Mouse (Mus musculus) megakaryocyte progenitor cell, adult 5-6 weeks (primary cell): ENCODE measurements around the gene Tbc1d22a. TPM values are rescaled to one million over a fixed set of nuclear protein-coding genes. Genes with fewer than 3 reads are reported as not detected.

Experiments
- ATAC-seq: replicated peaks from 2 replicates; pipeline ENCODE4 v1.8.0; 2016; ENCODE audit warnings: mild to moderate bottlenecking, moderate TSS enrichment, inconsistent platforms; ENCODE audit not compliant: poor library complexity
- total RNA-seq, 2 experiments: library from RNA; stranded (forward) in 1 of 2; stranded (reverse) in 1 of 2; fragments of 157-497, 149-512 nt in 1 of 2; fragments of 200-1000 nt in 1 of 2; gene quantifications; 2 replicates each; pipeline versions ENCODE4 v1.2.3 to v1.2.4; 2015 to 2017

The Tbc1d22a gene
- total RNA-seq, 2 experiments from 2014 or later: 12.6 to 17.3 TPM

GRCm38 (mm10) chr15:86487359-86487758 lies 273.1 kb downstream of the Tbc1d22a start:
- ATAC-seq: no peak

GRCm38 (mm10) chr15:86491434-86492099 lies 277.3 kb downstream of the Tbc1d22a start:
- ATAC-seq: no peak

- no peak for ATAC-seq
Observed at GRCm38 (mm10) chr15:86492636-86493035, 278.4 kb downstream of the Tbc1d22a start.

GRCm38 (mm10) chr15:86496209-86496608 lies 281.9 kb downstream of the Tbc1d22a start:
- ATAC-seq: peak; percentile 70

GRCm38 (mm10) chr15:86496646-86497045 lies 282.4 kb downstream of the Tbc1d22a start:
- ATAC-seq: no peak

- ATAC-seq: no peak
Observed at GRCm38 (mm10) chr15:86500536-86500935, 286.3 kb downstream of the Tbc1d22a start.

- ATAC-seq: no peak
Observed at GRCm38 (mm10) chr15:86503413-86503812, 289.2 kb downstream of the Tbc1d22a start.

GRCm38 (mm10) chr15:86506666-86507065 lies 292.4 kb downstream of the Tbc1d22a start:
- ATAC-seq: no peak

GRCm38 (mm10) chr15:86507546-86507945 lies 293.3 kb downstream of the Tbc1d22a start:
- ATAC-seq: no peak

- no peak for ATAC-seq
Observed at GRCm38 (mm10) chr15:86508406-86509176, 294.3 kb downstream of the Tbc1d22a start.

- no peak for ATAC-seq
Observed at GRCm38 (mm10) chr15:86509601-86510000, 295.3 kb downstream of the Tbc1d22a start.

GRCm38 (mm10) chr15:86511181-86511580 lies 296.9 kb downstream of the Tbc1d22a start:
- no peak for ATAC-seq

- ATAC-seq: no peak
Observed at GRCm38 (mm10) chr15:86513336-86513735, 299.1 kb downstream of the Tbc1d22a start.

- no peak for ATAC-seq
Observed at GRCm38 (mm10) chr15:86520201-86520600, 305.9 kb downstream of the Tbc1d22a start.

- no peak for ATAC-seq
Observed at GRCm38 (mm10) chr15:86535356-86535755, 321.1 kb downstream of the Tbc1d22a start.

GRCm38 (mm10) chr15:86542371-86542770 lies 328.1 kb downstream of the Tbc1d22a start:
- no peak for ATAC-seq

GRCm38 (mm10) chr15:86544122-86544795 lies 330.0 kb downstream of the Tbc1d22a start:
- ATAC-seq: no peak

Other genes starting within 250 kb of the Tbc1d22a start
- gene Celsr1, start 180.7 kb upstream of the Tbc1d22a start, total RNA-seq (2015): 8.4 and 10.7 TPM in 2 replicates
- gene Celsr1, start 180.7 kb upstream of the Tbc1d22a start, total RNA-seq (2017): 4.4 and 6.6 TPM in 2 replicates
- 7.1 and 7.4 TPM in 2 replicates for gene Gramd4, start 156.8 kb upstream of the Tbc1d22a start, total RNA-seq (2015)
- gene Gramd4, start 156.8 kb upstream of the Tbc1d22a start, total RNA-seq (2017): 19.7 and 20.5 TPM in 2 replicates
- gene Cerk, start 28.3 kb upstream of the Tbc1d22a start, total RNA-seq (2015): 25.0 and 26.5 TPM in 2 replicates
- gene Cerk, start 28.3 kb upstream of the Tbc1d22a start, total RNA-seq (2017): 37.6 and 45.7 TPM in 2 replicates